Mouse (Mus musculus) heart, postnatal 0 days (tissue): ENCODE measurements around the gene March4. TPM values are rescaled to one million over a fixed set of nuclear protein-coding genes. Genes with fewer than 3 reads are reported as not detected.

Experiments used
- ATAC-seq: fragments of 200-750 bp; cut with Nextera tagmentation; 2 replicates; pipeline ENCODE4 v1.8.0; 2017; ENCODE audit warnings: low read depth, moderate number of reproducible peaks, moderate library complexity; ENCODE audit not compliant: insufficient read depth
- DNase-seq: peaks from one replicate; pipeline ENCODE4 v3.0.0-alpha.2; 2016; ENCODE audit warnings: low spot score
- H3K27ac ChIP-seq: fragments of 300-500 bp; sonication (generic); 2 replicates; pipeline ENCODE4 v1.5.1; 2014; ENCODE audit warnings: low read depth, mild to moderate bottlenecking
- H3K27me3 ChIP-seq: fragments of 300-500 bp; sonication (generic); 2 replicates; pipeline ENCODE4 v1.6.1; 2014; ENCODE audit warnings: low read length, mixed read lengths; ENCODE audit not compliant: control insufficient read depth, insufficient read depth
- H3K36me3 ChIP-seq: fragments of 300-500 bp; sonication (generic); replicated peaks from 2 replicates; pipeline ENCODE4 v1.6.1; 2014; ENCODE audit warnings: low read length, mixed read lengths; ENCODE audit not compliant: control insufficient read depth, insufficient read depth
- H3K4me1 ChIP-seq: fragments of 300-500 bp; sonication (generic); 2 replicates; pipeline ENCODE4 v1.6.1; 2014; ENCODE audit warnings: antibody characterized with exemption; ENCODE audit not compliant: control insufficient read depth, insufficient read depth
- H3K4me2 ChIP-seq: fragments of 300-500 bp; sonication (generic); 2 replicates; pipeline ENCODE4 v1.6.1; 2014; ENCODE audit warnings: low read depth, mild to moderate bottlenecking, low read length, moderate library complexity
- H3K4me3 ChIP-seq: fragments of 300-500 bp; sonication (generic); 2 replicates; pipeline ENCODE4 v1.5.1; 2014; ENCODE audit warnings: low read depth, low read length
- H3K9ac ChIP-seq: fragments of 300-500 bp; sonication (generic); replicated peaks from 2 replicates; pipeline ENCODE4 v1.6.1; 2014; ENCODE audit warnings: low read depth, low read length, mixed read lengths
- H3K9me3 ChIP-seq: fragments of 300-500 bp; sonication (generic); replicated peaks from 2 replicates; pipeline ENCODE4 v1.6.1; 2016; ENCODE audit warnings: low read length; ENCODE audit not compliant: control insufficient read depth
- CTCF ChIP-seq: IDR thresholded peaks from 2 replicates; pipeline ENCODE4 v1.5.1; 2016; ENCODE audit warnings: antibody characterized with exemption, control low read depth, low read depth
- EP300 ChIP-seq: IDR thresholded peaks from 2 replicates; pipeline ENCODE4 v1.6.1; 2016; ENCODE audit warnings: antibody characterized with exemption, low read depth
- WGBS: fragments of 180-500 bp; shearing (Covaris S2); extraction: QIAGEN DNeasy Blood & Tissue Kit; methylation state at CpG from one replicate; pipeline ENCODE4 v1.1.7; 2014; 5-methylcytosine and 5-hydroxymethylcytosine counted together
- polyA plus RNA-seq: library from polyadenylated mRNA; unstranded; fragments of >200 nt; fragmentation: Nextera tagmentation; extraction: Ambion mirVana; gene quantifications from 2 replicates; pipeline ENCODE4 v1.2.1, GENCODE M21; 2015
- total RNA-seq: library from RNA; depleted of rRNA; stranded (reverse); fragments of >200 nt; gene quantifications from 2 replicates; pipeline ENCODE4 v1.2.3, GENCODE M21; 2014; ENCODE audit warnings: low replicate concordance

March4 gene
- total and polyA plus RNA-seq, 2 experiments from 2014 or later: not detected

- Histone ChIP-seq H3K27me3 (no peaks in the 10 kb centered on the region), H3K4me2 (no peak overlapping the region), H3K9me3 (no peaks in the 10 kb centered on the region), H3K4me1 (no peaks in the 10 kb centered on the region), H3K4me3 (no peak overlapping the region), H3K9ac (no peak overlapping the region), H3K27ac (no peak overlapping the region), H3K36me3 (no peaks in the 10 kb centered on the region)
- ATAC-seq (no peak), DNase-seq (no peak)
- WGBS: 70% methylated on average over 6 of the region's 6 CpGs
- TF ChIP-seq EP300 (no peak), CTCF (no peak)
These were observed 82.0 kb downstream of the March4 start for GRCm38 (mm10) chr1:72454733-72455201.

GRCm38 (mm10) chr1:72452839-72453238 lies 83.9 kb downstream of the March4 start:
- TF ChIP-seq EP300 (no peak), CTCF (no peak)
- no peak overlapping the region for H3K9ac ChIP-seq
- H3K4me1 ChIP-seq: no peaks in the 10 kb centered on the region
- no peaks in the 10 kb centered on the region for H3K36me3 ChIP-seq
- H3K4me3 ChIP-seq: no peak overlapping the region
- no peak overlapping the region for H3K27ac ChIP-seq
- H3K4me2 ChIP-seq: no peak overlapping the region
- H3K27me3 ChIP-seq: no peaks in the 10 kb centered on the region
- WGBS: 77% methylated on average over 2 of the region's 2 CpGs
- DNase-seq (no peak), ATAC-seq (no peak)
- H3K9me3 ChIP-seq: no peaks in the 10 kb centered on the region

- ATAC-seq: no peak
- no peak for TF ChIP-seq CTCF
- H3K4me2 ChIP-seq: no peak overlapping the region
These were observed 85.9 kb downstream of the March4 start for GRCm38 (mm10) chr1:72450790-72451189.

GRCm38 (mm10) chr1:72449752-72450151 lies 87.0 kb downstream of the March4 start:
- DNase-seq (no peak), ATAC-seq (no peak)
- Histone ChIP-seq H3K4me1 (no peaks in the 10 kb centered on the region), H3K9me3 (no peaks in the 10 kb centered on the region), H3K4me3 (no peak overlapping the region), H3K36me3 (no peaks in the 10 kb centered on the region), H3K27ac (no peak overlapping the region), H3K27me3 (no peaks in the 10 kb centered on the region), H3K4me2 (no peak overlapping the region), H3K9ac (no peak overlapping the region)
- 59% methylated on average over 3 of the region's 3 CpGs for WGBS
- TF ChIP-seq CTCF (no peak), EP300 (no peak)

More at GRCm38 (mm10) chr1:72450790-72451189, 85.9 kb downstream of the March4 start:
- Histone ChIP-seq H3K36me3 (no peaks in the 10 kb centered on the region), H3K4me3 (no peak overlapping the region), H3K9me3 (no peaks in the 10 kb centered on the region), H3K27me3 (no peaks in the 10 kb centered on the region), H3K9ac (no peak overlapping the region), H3K4me1 (no peaks in the 10 kb centered on the region), H3K27ac (no peak overlapping the region)
- 38% methylated on average over 4 of the region's 4 CpGs for WGBS
- DNase-seq: no peak

- Histone ChIP-seq H3K36me3 (no peaks in the 10 kb centered on the region), H3K4me1 (no peaks in the 10 kb centered on the region), H3K9ac (no peak overlapping the region), H3K27me3 (no peaks in the 10 kb centered on the region), H3K27ac (no peak overlapping the region), H3K4me3 (no peak overlapping the region), H3K4me2 (no peak overlapping the region), H3K9me3 (no peaks in the 10 kb centered on the region)
- DNase-seq: no peak
- no peak for TF ChIP-seq EP300
- TF ChIP-seq CTCF: no peak
- no peak for ATAC-seq
- WGBS: 83% methylated on average over 2 of the region's 2 CpGs
These were observed 94.0 kb downstream of the March4 start for GRCm38 (mm10) chr1:72442747-72443146.

- ATAC-seq (no peak), DNase-seq (no peak)
- no peak overlapping the region for H3K27ac ChIP-seq
- no peak overlapping the region for H3K4me2 ChIP-seq
- WGBS: 66% methylated on average over 8 of the region's 8 CpGs
- H3K4me1 ChIP-seq: no peaks in the 10 kb centered on the region
- no peaks in the 10 kb centered on the region for H3K36me3 ChIP-seq
- H3K9me3 ChIP-seq: no peaks in the 10 kb centered on the region
- TF ChIP-seq EP300: no peak
- no peak for TF ChIP-seq CTCF
- H3K9ac ChIP-seq: no peak overlapping the region
- no peak overlapping the region for H3K4me3 ChIP-seq
- H3K27me3 ChIP-seq: no peaks in the 10 kb centered on the region
These were observed 97.6 kb downstream of the March4 start for GRCm38 (mm10) chr1:72439146-72439545.
